Mouse (Mus musculus): Measurements from ENCODE around the gene Ormdl3.

Gene Ormdl3

GRCm38 (mm10) chr11:98550975-98551828 is 36.0 kb downstream of the Ormdl3 start, which contains the start of gene Zpbp2:
Zpbp2 (plus strand) TSS chr11:98551097.
- DNase-seq (ENCODE audit: low spot score): peak; percentile 97

DNA sequence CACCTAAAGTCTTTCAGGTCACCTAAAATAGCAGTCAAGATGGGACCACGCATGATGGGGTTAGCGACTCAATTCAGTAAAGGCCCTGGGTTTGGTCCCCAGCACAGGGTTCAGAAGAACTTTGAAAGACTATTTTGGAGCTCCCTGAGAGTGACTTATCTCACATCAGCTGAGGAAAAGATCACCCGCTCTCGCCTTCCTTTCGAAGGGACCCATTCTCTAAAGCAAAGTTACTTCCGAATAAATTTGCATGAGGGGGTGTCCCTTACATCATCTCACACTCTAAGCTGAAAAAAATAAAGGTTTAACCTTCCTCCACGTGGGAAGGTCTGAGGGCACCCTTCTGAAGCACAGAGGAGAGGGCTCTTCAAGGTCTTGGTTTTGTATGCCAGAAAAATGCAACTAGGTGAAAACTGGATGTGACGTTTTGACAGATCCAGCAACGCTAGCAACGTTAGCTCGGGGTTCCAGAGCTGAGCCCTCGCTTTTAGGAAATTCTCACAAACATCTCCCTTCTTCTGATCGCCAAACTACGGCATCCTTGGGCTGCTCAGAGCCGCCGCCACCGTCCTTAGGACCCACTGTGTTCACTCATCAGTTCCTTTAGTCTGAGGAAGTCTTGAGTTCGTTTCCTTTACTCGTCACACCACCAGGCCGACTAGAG is 36.7 kb downstream of the Ormdl3 start:
- no peak for DNase-seq (ENCODE audit: low spot score)

DNA sequence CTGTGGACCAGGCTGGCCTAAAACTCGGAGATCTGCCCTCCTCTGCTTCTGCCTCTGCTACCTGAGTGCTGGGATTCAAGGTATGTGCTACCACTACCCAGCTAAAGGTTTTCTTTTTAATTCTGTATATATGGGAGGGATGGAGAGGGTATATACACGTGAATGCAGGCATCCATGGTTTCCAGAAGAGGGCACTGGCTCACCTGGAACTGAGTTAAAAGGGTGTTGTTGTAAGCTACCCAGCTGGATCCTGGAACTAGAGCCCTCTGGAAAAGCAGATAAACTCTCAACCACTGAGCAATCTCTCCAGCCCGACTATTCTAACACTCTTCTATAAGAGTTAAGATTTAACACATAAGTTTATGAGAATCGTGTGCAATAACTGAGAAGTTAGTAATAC is 37.8 kb downstream of the Ormdl3 start:
- no peak for DNase-seq (ENCODE audit: low spot score)

- DNase-seq (ENCODE audit: low spot score): no peak
These were observed 39.9 kb downstream of the Ormdl3 start for GRCm38 (mm10) chr11:98547308-98547693.

DNA sequence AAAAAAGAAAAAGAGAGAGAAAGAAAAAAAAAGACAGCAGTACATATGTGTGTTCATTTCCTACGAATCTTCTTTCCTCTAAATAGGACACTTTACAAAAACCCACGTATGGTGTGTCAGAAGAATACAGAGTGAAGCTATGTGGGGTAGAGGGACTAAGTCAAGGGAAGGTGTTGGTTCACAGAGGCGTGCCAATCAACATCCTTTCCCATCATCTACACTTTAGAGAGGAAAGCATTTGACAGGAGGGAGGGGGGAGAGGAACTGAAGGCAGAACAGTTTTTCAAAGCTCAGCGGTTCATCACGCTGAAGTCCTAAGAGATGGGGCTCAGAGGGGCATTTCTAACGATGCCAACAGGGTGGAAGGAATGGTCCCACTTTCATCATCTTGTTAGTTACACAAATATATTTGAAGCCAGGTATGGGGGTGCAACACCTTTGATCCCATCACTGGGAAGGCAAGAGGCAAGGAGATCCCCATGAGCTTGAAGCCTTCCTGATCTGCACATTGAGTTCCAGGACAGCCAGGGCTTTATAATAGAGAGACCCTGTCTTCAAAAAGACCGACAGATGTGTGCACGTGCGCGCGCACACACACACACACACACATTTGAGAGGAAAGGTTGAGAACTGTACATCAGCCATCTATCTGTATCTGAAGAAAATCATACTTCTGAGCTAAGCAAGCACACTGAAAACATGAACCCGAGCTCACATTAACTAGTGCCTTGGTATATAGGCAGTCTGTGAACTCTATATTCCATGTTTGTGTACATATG is 40.5 kb downstream of the Ormdl3 start:
- DNase-seq (ENCODE audit: low spot score): no peak

- peak; percentile 34 for DNase-seq (ENCODE audit: low spot score)
These were observed 41.4 kb downstream of the Ormdl3 start, which contains the start of gene Ikzf3 for GRCm38 (mm10) chr11:98545711-98546231. Ikzf3 (minus strand) TSS chr11:98546031.

DNA sequence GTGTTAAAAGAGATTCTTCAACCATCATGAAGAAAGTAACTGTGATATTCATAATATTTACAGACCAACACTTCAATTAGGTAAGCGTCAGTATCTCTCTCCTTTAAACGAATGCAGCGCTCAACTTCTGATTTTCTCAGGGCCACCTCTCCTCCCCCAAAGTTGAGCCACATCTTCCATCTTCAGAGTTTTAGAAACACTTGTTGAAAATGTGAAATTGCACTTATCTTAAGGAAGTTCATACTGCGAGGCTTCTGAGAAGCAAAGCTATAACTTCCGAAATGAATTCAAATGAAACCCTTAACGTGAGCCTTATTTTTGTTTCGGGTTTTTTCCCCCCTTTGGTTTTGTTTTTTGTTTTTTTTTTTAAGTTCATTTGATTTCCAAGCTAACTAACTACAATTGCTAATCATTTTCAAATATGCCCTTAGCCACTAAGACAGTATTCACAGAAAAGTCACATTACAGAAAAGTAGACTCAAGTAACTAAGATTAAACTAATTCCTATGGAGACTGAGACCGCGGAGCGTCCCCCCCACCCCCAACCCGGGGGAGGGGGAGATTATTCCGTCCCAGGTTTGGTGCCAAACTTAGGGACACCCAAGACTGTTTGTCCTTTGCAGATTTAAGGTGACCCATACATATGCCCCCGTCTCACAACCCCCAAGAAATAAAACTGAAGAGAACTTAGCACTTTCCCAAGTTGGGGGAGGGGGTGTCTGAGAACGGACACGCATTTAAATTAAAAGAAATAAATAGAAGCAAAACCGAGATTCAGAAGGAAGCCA is 42.1 kb downstream of the Ormdl3 start:
- DNase-seq (ENCODE audit: low spot score): no peak

DNA sequence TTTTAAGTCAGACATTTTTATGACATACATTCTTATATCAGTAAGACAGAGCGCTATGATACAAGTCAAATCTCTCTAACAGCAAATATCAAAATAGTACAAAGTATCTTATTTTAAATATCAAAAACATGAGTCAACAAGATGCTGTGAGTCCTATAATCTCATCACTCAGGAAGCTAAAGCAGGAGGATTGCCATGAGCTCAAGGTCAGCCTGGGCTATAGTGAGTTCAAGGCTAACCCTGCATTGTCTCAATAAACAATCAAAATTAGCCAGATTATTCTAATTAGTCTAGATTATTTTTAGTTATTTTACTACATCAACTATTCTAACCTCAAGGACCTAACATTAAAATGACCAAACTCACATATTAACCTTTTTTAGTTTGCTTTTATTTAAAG is 43.8 kb downstream of the Ormdl3 start:
- no peak for DNase-seq (ENCODE audit: low spot score)

- DNase-seq (ENCODE audit: low spot score): no peak
These were observed 44.6 kb downstream of the Ormdl3 start for GRCm38 (mm10) chr11:98542553-98542952.

DNA sequence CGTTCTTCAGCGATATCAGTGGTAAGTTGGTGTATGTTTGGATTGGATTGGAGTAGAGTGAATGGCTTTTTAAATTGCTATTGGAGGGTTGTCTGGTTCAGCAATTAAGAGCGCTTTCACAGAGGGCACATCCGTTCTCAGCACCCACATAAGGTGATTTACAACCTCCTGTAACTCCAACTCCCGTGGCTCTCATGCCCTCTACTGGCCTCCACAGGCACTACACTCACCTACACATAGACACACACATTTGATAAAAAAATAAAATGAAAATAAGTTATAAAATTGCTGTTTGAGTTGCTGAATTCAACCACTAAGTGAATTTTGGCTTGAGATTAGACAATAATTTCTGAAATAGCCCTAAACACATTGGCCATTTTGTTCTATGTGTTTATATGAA is 46.8 kb downstream of the Ormdl3 start:
- DNase-seq (ENCODE audit: low spot score): no peak

- no peak for DNase-seq (ENCODE audit: low spot score)
These were observed 49.6 kb downstream of the Ormdl3 start for GRCm38 (mm10) chr11:98537480-98538034.

Data from spleen, adult 12 weeks (tissue).